Mouse (Mus musculus): ENCODE measurements around the gene Zzef1.
"Not testable (repeated sequence)": the region's sequence is repeated elsewhere in the genome, so short reads cannot be mapped to it uniquely, and the experiment has no call there.

DNA sequence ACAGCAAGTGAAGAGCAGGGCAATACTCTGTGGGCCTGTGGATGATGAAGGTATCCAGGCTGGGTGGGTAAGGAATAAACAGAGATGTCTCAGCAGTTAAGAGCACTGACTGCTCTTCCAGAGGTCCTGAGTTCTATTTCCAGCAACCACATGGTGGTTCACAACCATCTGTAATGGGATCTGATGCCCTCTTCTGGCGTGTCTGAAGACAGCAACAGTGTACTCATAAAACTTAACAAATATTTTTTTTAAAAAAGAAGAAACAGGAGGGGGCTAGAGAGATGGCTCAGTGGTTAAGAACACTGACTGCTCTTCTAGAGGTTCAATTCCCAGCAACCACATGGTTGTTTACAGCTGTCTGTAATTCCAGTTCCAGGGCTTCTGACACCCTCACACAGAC is 23.4 kb upstream of the Zzef1 start:
- not testable (repeated sequence) for TF ChIP-seq CTCF (IDR thresholded peaks at IDR 0.05; ENCODE audit: control insufficient read depth, insufficient read depth, low read length); POLR2A (IDR thresholded peaks at IDR 0.05; ENCODE audit: borderline replicate concordance, control insufficient read depth, low read depth, low read length)

Measured in bone marrow, adult 2 months (tissue).